Mouse (Mus musculus): ENCODE measurements around the gene Atp10b.

The Atp10b gene

GRCm38 (mm10) chr11:43199358-43199757, 49.7 kb downstream of the Atp10b start:
- DNase-seq (ENCODE audit: low spot score in 2 of 2) = no peak

- DNase-seq (ENCODE audit: low spot score in 2 of 2) = no peak
These were observed 50.4 kb downstream of the Atp10b start for GRCm38 (mm10) chr11:43200089-43200488.

- DNase-seq (ENCODE audit: low spot score in 2 of 2) = peak in 1 of 2 experiments; percentile 28
These were observed 53.9 kb downstream of the Atp10b start for GRCm38 (mm10) chr11:43203580-43203979.

GRCm38 (mm10) chr11:43213134-43213533, 63.5 kb downstream of the Atp10b start:
- DNase-seq (ENCODE audit: low spot score in 2 of 2) = no peak

- no peak for DNase-seq (ENCODE audit: low spot score in 2 of 2)
These were observed 64.1 kb downstream of the Atp10b start for GRCm38 (mm10) chr11:43213740-43214139.

GRCm38 (mm10) chr11:43217021-43217420, 67.3 kb downstream of the Atp10b start:
- peak; percentile 83 to 84 for DNase-seq (ENCODE audit: low spot score in 2 of 2)

GRCm38 (mm10) chr11:43230231-43230630, 80.6 kb downstream of the Atp10b start:
- no peak for DNase-seq (ENCODE audit: low spot score in 2 of 2)

GRCm38 (mm10) chr11:43232073-43232472, 82.4 kb downstream of the Atp10b start:
- no peak for DNase-seq (ENCODE audit: low spot score in 2 of 2)

GRCm38 (mm10) chr11:43236360-43237039, 86.8 kb downstream of the Atp10b start:
- no peak for DNase-seq (ENCODE audit: low spot score in 2 of 2)

GRCm38 (mm10) chr11:43239804-43240203, 90.1 kb downstream of the Atp10b start:
- no peak for DNase-seq (ENCODE audit: low spot score in 2 of 2)

GRCm38 (mm10) chr11:43253034-43253433, 103.4 kb downstream of the Atp10b start:
- no peak for DNase-seq (ENCODE audit: low spot score in 2 of 2)

- no peak for DNase-seq (ENCODE audit: low spot score in 2 of 2)
These were observed 105.6 kb downstream of the Atp10b start for GRCm38 (mm10) chr11:43255262-43255661.

GRCm38 (mm10) chr11:43257291-43257690, 107.6 kb downstream of the Atp10b start:
- no peak for DNase-seq (ENCODE audit: low spot score in 2 of 2)

GRCm38 (mm10) chr11:43257781-43258180, 108.1 kb downstream of the Atp10b start:
- DNase-seq (ENCODE audit: low spot score in 2 of 2) = peak in 1 of 2 experiments; percentile 34

- DNase-seq (ENCODE audit: low spot score in 2 of 2) = peak; percentile 79 to 83
These were observed 114.0 kb downstream of the Atp10b start for GRCm38 (mm10) chr11:43263548-43264218.

- DNase-seq (ENCODE audit: low spot score in 2 of 2) = no peak
These were observed 117.8 kb downstream of the Atp10b start for GRCm38 (mm10) chr11:43267505-43267904.

- no peak for DNase-seq (ENCODE audit: low spot score in 2 of 2)
These were observed 120.0 kb downstream of the Atp10b start for GRCm38 (mm10) chr11:43269503-43270255.

- peak; percentile 35 to 38 for DNase-seq (ENCODE audit: low spot score in 2 of 2)
These were observed 120.7 kb downstream of the Atp10b start for GRCm38 (mm10) chr11:43270256-43270806.

- no peak for DNase-seq (ENCODE audit: low spot score in 2 of 2)
These were observed 124.2 kb downstream of the Atp10b start for GRCm38 (mm10) chr11:43273896-43274295.

- no peak for DNase-seq (ENCODE audit: low spot score in 2 of 2)
These were observed 147.9 kb downstream of the Atp10b start for GRCm38 (mm10) chr11:43297584-43297983.

- no peak for DNase-seq (ENCODE audit: low spot score in 2 of 2)
These were observed 161.3 kb downstream of the Atp10b start for GRCm38 (mm10) chr11:43311000-43311399.
